ENCODE assay signal across 7 mouse cellular contexts in genomic region chr9:108306571-108306980, GRCm38 (mm10). TPM values are rescaled to one million over a fixed set of nuclear protein-coding genes. Genes with fewer than 3 reads are reported as not detected.
DNase-seq lines count a peak whose midpoint lies in the region; ATAC-seq and TF ChIP-seq lines count a peak whose summit lies in the region.

No protein-coding gene starts in this region.

- no peak for TF ChIP-seq RAD21 in CH12.LX (IDR thresholded peaks at IDR 0.05; ENCODE audit: low read depth, low read length)

- ATAC-seq in embryonic facial prominence, embryonic 15.5 days (ENCODE audit: insufficient number of reproducible peaks, low FRiP score, low TSS enrichment, low read depth) = peak; percentile 84
- peak; percentile 79 for ATAC-seq in heart, postnatal 0 days (ENCODE audit: insufficient read depth, low read depth)

- peaks cover 5 to 55% of the 10 kb centered on the region in 2 experiments; a peak in 3 of 4 replicates for H3K4me1 ChIP-seq in CH12.LX (ENCODE audit: control insufficient read depth in 1 of 2, insufficient read depth in 2 of 2)
- peaks cover 35% of the 10 kb centered on the region for H3K4me1 ChIP-seq in embryonic facial prominence, embryonic 15.5 days
- peaks cover 19% of the 10 kb centered on the region for H3K4me1 ChIP-seq in heart, postnatal 0 days (ENCODE audit: control insufficient read depth, insufficient read depth)

- dilution Hi-C loops in CH12.LX (cut with MboI; ENCODE audit: extremely low pct_ligation_motif_present, extremely low pct_unique_long_range_greater_than_20kb, low sequenced_read_pairs) = no loop called here

- intact Hi-C loops in left cerebral cortex, postnatal 4 days (cut with DNase I) = no loop called here

- H3K27me3 ChIP-seq in CH12.LX (replicated peaks) = no peaks in the 10 kb centered on the region
- no peaks in the 10 kb centered on the region for H3K27me3 ChIP-seq in embryonic facial prominence, embryonic 15.5 days
- no peaks in the 10 kb centered on the region for H3K27me3 ChIP-seq in heart, postnatal 0 days (ENCODE audit: control insufficient read depth, insufficient read depth, low read length)

- H3K4me3 ChIP-seq in CH12.LX (replicated peaks in 1 of 3; ENCODE audit: low read depth in 2 of 3, low read length in 2 of 3, poor library complexity in 1 of 3) = peak overlapping the region; percentile 68 to 80 (median 71)
- peak overlapping the region; percentile 96 for H3K4me3 ChIP-seq in embryonic facial prominence, embryonic 15.5 days (replicated peaks)
- peak overlapping the region; percentile 86 for H3K4me3 ChIP-seq in heart, postnatal 0 days (ENCODE audit: low read depth, low read length)

- H3K9me3 ChIP-seq in CH12.LX (replicated peaks; ENCODE audit: low read length) = no peaks in the 10 kb centered on the region
- no peaks in the 10 kb centered on the region for H3K9me3 ChIP-seq in embryonic facial prominence, embryonic 15.5 days (replicated peaks)
- H3K9me3 ChIP-seq in heart, postnatal 0 days (replicated peaks; ENCODE audit: control insufficient read depth, low read length) = no peaks in the 10 kb centered on the region

- peaks cover 43% of the 10 kb centered on the region for H3K79me2 ChIP-seq in CH12.LX (replicated peaks; ENCODE audit: control insufficient read depth, extremely low read depth, insufficient read depth, poor library complexity, severe bottlenecking)

- peaks cover 14 to 35% of the 10 kb centered on the region in 2 experiments for H3K36me3 ChIP-seq in CH12.LX (replicated peaks in 1 of 2; ENCODE audit: control insufficient read depth in 1 of 2, insufficient read depth in 1 of 2, low read length in 1 of 2)
- peaks cover 18% of the 10 kb centered on the region for H3K36me3 ChIP-seq in embryonic facial prominence, embryonic 15.5 days
- peaks cover 23% of the 10 kb centered on the region for H3K36me3 ChIP-seq in heart, postnatal 0 days (replicated peaks; ENCODE audit: control insufficient read depth, insufficient read depth, low read length)

- under 1% methylated on average over 50 of the region's 51 CpGs for WGBS in embryonic facial prominence, embryonic 15.5 days
- under 1% methylated on average over 44 of the region's 51 CpGs for WGBS in heart, postnatal 0 days

- TF ChIP-seq POLR2A in CH12.LX (IDR thresholded peaks at IDR 0.05; ENCODE audit: low read depth, low read length) = no peak; the same call in 1 of the 2 replicates

- H3K9ac ChIP-seq in CH12.LX (ENCODE audit: insufficient read depth, low read depth) = peak overlapping the region; percentile 78
- H3K9ac ChIP-seq in embryonic facial prominence, embryonic 15.5 days = peak overlapping the region; percentile 97
- peak overlapping the region; percentile 93 for H3K9ac ChIP-seq in heart, postnatal 0 days (replicated peaks; ENCODE audit: low read depth, low read length)

- in situ Hi-C loops in CH12.LX (cut with MboI; ENCODE audit: low pct_ligation_motif_present, low pct_unique_long_range_greater_than_20kb, low sequenced_read_pairs) = no loop called here

- peak; percentile 72 for DNase-seq in CH12.LX (ENCODE audit: extremely low read depth)
- peak; percentile 90 for DNase-seq in ZHBTc4 (ENCODE audit: low read depth, low spot score)
- DNase-seq in heart, postnatal 0 days (ENCODE audit: low spot score) = peak; percentile 82
- peak; percentile 79 for DNase-seq in left cerebral cortex, postnatal 4 days
- peak; percentile 73 for DNase-seq in mesoderm, embryonic 11.5 days (ENCODE audit: low read depth, low spot score)
- peak; percentile 76 for DNase-seq in spleen, adult 12 weeks (ENCODE audit: low spot score)

- peak overlapping the region; percentile 90 for H3K27ac ChIP-seq in CH12.LX (ENCODE audit: insufficient read depth, low read depth)
- peak overlapping the region; percentile 100 for H3K27ac ChIP-seq in embryonic facial prominence, embryonic 15.5 days (replicated peaks)
- peak overlapping the region; percentile 99 for H3K27ac ChIP-seq in heart, postnatal 0 days (ENCODE audit: low read depth)

- H3K4me2 ChIP-seq in CH12.LX (ENCODE audit: insufficient read depth, low read depth, poor library complexity, severe bottlenecking) = no peak overlapping the region
- H3K4me2 ChIP-seq in embryonic facial prominence, embryonic 15.5 days (replicated peaks) = peak overlapping the region; percentile 72
- peak overlapping the region; percentile 77 for H3K4me2 ChIP-seq in heart, postnatal 0 days (ENCODE audit: low read depth, low read length)

- TF ChIP-seq EP300 in CH12.LX (IDR thresholded peaks at IDR 0.05; ENCODE audit: low read length) = no peak
- TF ChIP-seq EP300 in heart, postnatal 0 days (IDR thresholded peaks at IDR 0.05; ENCODE audit: low read depth) = no peak

- no peak for TF ChIP-seq CTCF in CH12.LX (conservative IDR thresholded peaks at IDR 0.05 in 1 of 2, IDR thresholded peaks at IDR 0.05 in 1 of 2; ENCODE audit: low read depth in 2 of 2, low read length in 2 of 2)
- no peak for TF ChIP-seq CTCF in heart, postnatal 0 days (IDR thresholded peaks at IDR 0.05; ENCODE audit: low read depth)

TF ChIP-seq in CH12.LX, 34 proteins besides CTCF, POLR2A, EP300 and RAD21:
- 0 out of 2 replicates have a peak, but pooled peaks have one; percentile 41 for TF ChIP-seq KAT2A (IDR thresholded peaks at IDR 0.05; ENCODE audit: insufficient replicate concordance, low read length)
- peak; percentile 84 for TF ChIP-seq MXI1 (IDR thresholded peaks at IDR 0.05; ENCODE audit: low read depth, low read length)
- TF ChIP-seq E2F4 (IDR thresholded peaks at IDR 0.05; ENCODE audit: insufficient replicate concordance, low read depth, low read length) = no peak
- peak; percentile 49 for TF ChIP-seq HCFC1 (IDR thresholded peaks at IDR 0.05; ENCODE audit: low read depth, low read length)
- TF ChIP-seq UBTF (IDR thresholded peaks at IDR 0.05; ENCODE audit: low read depth, low read length) = peak; percentile 99
- TF ChIP-seq JUND (conservative IDR thresholded peaks at IDR 0.05; ENCODE audit: low read depth, low read length) = no peak
- no peak for TF ChIP-seq MYC (IDR thresholded peaks at IDR 0.05; ENCODE audit: low read depth, low read length)
- peak; percentile 77 for TF ChIP-seq ELF1 (IDR thresholded peaks at IDR 0.05; ENCODE audit: low read depth, low read length)
- TF ChIP-seq SIN3A (IDR thresholded peaks at IDR 0.05; ENCODE audit: low read length) = peak; percentile 40
- no peak for TF ChIP-seq NELFE (IDR thresholded peaks at IDR 0.05; ENCODE audit: low read depth, low read length)
- TF ChIP-seq TCF12 (IDR thresholded peaks at IDR 0.05; ENCODE audit: low read depth, low read length) = peak; percentile 68; the same call in 1 of the 2 replicates
- peak; percentile 50; the same call in 1 of the 2 replicates for TF ChIP-seq MEF2A (IDR thresholded peaks at IDR 0.05; ENCODE audit: borderline replicate concordance, low read depth, low read length)

RNA-seq across cellular contexts. Expression of gene Tcta, which starts 0.6 kb away (rescaled TPM):
- 5.0 and 8.7 TPM in 2 replicates for total RNA-seq in CH12.LX (2012; rRNA removed)
- 7.3 and 7.4 TPM in 2 replicates for total RNA-seq in CH12.LX (2014; rRNA removed)
- polyA plus RNA-seq in CH12.LX (2012; ENCODE audit: insufficient read length, low read depth) = 3.0 and 5.0 TPM in 2 replicates
- 41.3 and 51.6 TPM in 2 replicates for polyA plus RNA-seq in embryonic facial prominence, embryonic 15.5 days (2015; fragmentation: Nextera tagmentation; extraction: Ambion mirVana)
- total RNA-seq in heart, postnatal 0 days (2014; rRNA removed; ENCODE audit: low replicate concordance) = 46.1 and 46.9 TPM in 2 replicates
- 42.1 and 49.9 TPM in 2 replicates for polyA plus RNA-seq in heart, postnatal 0 days (2015; fragmentation: Nextera tagmentation; extraction: Ambion mirVana)
- total RNA-seq in left cerebral cortex, postnatal 4 days (2021) = 10 to 100 TPM; 30.0 to 35.6 TPM

RNA-seq across cellular contexts. Expression of gene Rhoa, which starts 0.6 kb away (rescaled TPM):
- 84.0 and 96.9 TPM in 2 replicates for total RNA-seq in CH12.LX (2012; rRNA removed)
- 231 and 243 TPM in 2 replicates for total RNA-seq in CH12.LX (2014; rRNA removed)
- 308 TPM in 2 replicates for polyA plus RNA-seq in CH12.LX (2012; ENCODE audit: insufficient read length, low read depth)
- 452 and 468 TPM in 2 replicates for polyA plus RNA-seq in embryonic facial prominence, embryonic 15.5 days (2015; fragmentation: Nextera tagmentation; extraction: Ambion mirVana)
- total RNA-seq in heart, postnatal 0 days (2014; rRNA removed; ENCODE audit: low replicate concordance) = 167 and 207 TPM in 2 replicates
- polyA plus RNA-seq in heart, postnatal 0 days (2015; fragmentation: Nextera tagmentation; extraction: Ambion mirVana) = 326 and 332 TPM in 2 replicates
- total RNA-seq in left cerebral cortex, postnatal 4 days (2021) = 100 to 1,000 TPM; 191 to 205 TPM

RNA-seq across cellular contexts. Expression of gene Amt, which starts 9.9 kb away (rescaled TPM):
- total RNA-seq in CH12.LX (2012; rRNA removed) (2.2 and 2.7 TPM in 2 replicates), CH12.LX (2014; rRNA removed) (1.1 and 1.3 TPM in 2 replicates)
- 1.5 and 2.1 TPM in 2 replicates for polyA plus RNA-seq in CH12.LX (2012; ENCODE audit: insufficient read length, low read depth)
- 10.8 and 11.2 TPM in 2 replicates for polyA plus RNA-seq in embryonic facial prominence, embryonic 15.5 days (2015; fragmentation: Nextera tagmentation; extraction: Ambion mirVana)
- 3.7 and 14.5 TPM in 2 replicates for total RNA-seq in heart, postnatal 0 days (2014; rRNA removed; ENCODE audit: low replicate concordance)
- 5.4 and 6.4 TPM in 2 replicates for polyA plus RNA-seq in heart, postnatal 0 days (2015; fragmentation: Nextera tagmentation; extraction: Ambion mirVana)
- total RNA-seq in left cerebral cortex, postnatal 4 days (2021) = 10 to 100 TPM; 25.0 to 26.7 TPM

RNA-seq across cellular contexts. Expression of gene Nicn1, which starts 16.3 kb away (rescaled TPM):
- 9.3 and 12.9 TPM in 2 replicates for total RNA-seq in CH12.LX (2012; rRNA removed)
- total RNA-seq in CH12.LX (2014; rRNA removed) = 7.4 and 8.5 TPM in 2 replicates
- 9.5 and 9.7 TPM in 2 replicates for polyA plus RNA-seq in CH12.LX (2012; ENCODE audit: insufficient read length, low read depth)
- polyA plus RNA-seq in embryonic facial prominence, embryonic 15.5 days (2015; fragmentation: Nextera tagmentation; extraction: Ambion mirVana) = 41.7 and 42.9 TPM in 2 replicates
- 12.9 and 22.4 TPM in 2 replicates for total RNA-seq in heart, postnatal 0 days (2014; rRNA removed; ENCODE audit: low replicate concordance)
- polyA plus RNA-seq in heart, postnatal 0 days (2015; fragmentation: Nextera tagmentation; extraction: Ambion mirVana) = 20.5 and 20.9 TPM in 2 replicates
- 100 to 1,000 TPM; 101 to 118 TPM for total RNA-seq in left cerebral cortex, postnatal 4 days (2021)

RNA-seq across cellular contexts. Expression of gene Gpx1, which starts 32.1 kb away (rescaled TPM):
- 506 and 595 TPM in 2 replicates for total RNA-seq in CH12.LX (2012; rRNA removed)
- total RNA-seq in CH12.LX (2014; rRNA removed) = 750 and 883 TPM in 2 replicates
- 694 and 813 TPM in 2 replicates for polyA plus RNA-seq in CH12.LX (2012; ENCODE audit: insufficient read length, low read depth)
- 713 and 715 TPM in 2 replicates for polyA plus RNA-seq in embryonic facial prominence, embryonic 15.5 days (2015; fragmentation: Nextera tagmentation; extraction: Ambion mirVana)
- 319 and 336 TPM in 2 replicates for total RNA-seq in heart, postnatal 0 days (2014; rRNA removed; ENCODE audit: low replicate concordance)
- polyA plus RNA-seq in heart, postnatal 0 days (2015; fragmentation: Nextera tagmentation; extraction: Ambion mirVana) = 578 and 581 TPM in 2 replicates
- total RNA-seq in left cerebral cortex, postnatal 4 days (2021) = 100 to 1,000 TPM; 113 to 116 TPM

Comparison
In these comparisons a context has a peak if more than half of its experiments do, and no peak if none do; other contexts are left out.
1. Peak in every context shown above with its lines: DNase-seq, ATAC-seq, H3K4me3 ChIP-seq and H3K27ac ChIP-seq.